Mouse (Mus musculus) CH12.LX (cell line): Measurements from ENCODE around the gene Ush2a. TPM values are rescaled to one million over a fixed set of nuclear protein-coding genes. Genes with fewer than 3 reads are reported as not detected.

ENCODE experiments used
- DNase-seq: peaks from one replicate; pipeline ENCODE4 v3.0.0-alpha.2; 2013; ENCODE audit errors: extremely low read depth
- H3K27ac ChIP-seq: 2 replicates; pipeline ENCODE4 v1.5.1; 2012; ENCODE audit warnings: low read depth, mild to moderate bottlenecking, control low read depth, moderate library complexity; ENCODE audit not compliant: insufficient read depth
- H3K27me3 ChIP-seq: replicated peaks from 2 replicates; pipeline ENCODE3; 2012; ENCODE audit warnings: inconsistent platforms
- H3K36me3 ChIP-seq, 2 experiments: replicated peaks in 1 of 2; 2 replicates each; pipeline versions ENCODE3 to v1.6.1; 2012; ENCODE audit warnings: inconsistent platforms in 1 of 2, low read length in 1 of 2, mild to moderate bottlenecking in 1 of 2, mixed read lengths in 1 of 2, moderate library complexity in 1 of 2; ENCODE audit not compliant: control insufficient read depth in 1 of 2, insufficient read depth in 1 of 2
- H3K4me1 ChIP-seq, 2 experiments: 2 replicates each; pipeline ENCODE4 v1.6.1; 2012; ENCODE audit warnings: inconsistent platforms in 1 of 2, moderate library complexity in 1 of 2; ENCODE audit not compliant: insufficient read depth in 2 of 2, control insufficient read depth in 1 of 2
- H3K4me2 ChIP-seq: 2 replicates; pipeline ENCODE4 v1.6.1; 2012; ENCODE audit warnings: low read depth, mild to moderate bottlenecking, control low read depth; ENCODE audit not compliant: poor library complexity, insufficient read depth, severe bottlenecking
- H3K4me3 ChIP-seq, 3 experiments: fragments of 150-350 bp in 1 of 3; sonication (generic) in 1 of 3; replicated peaks in 1 of 3; 2 replicates each; pipeline versions ENCODE3 to v1.5.1; 2011 to 2012; ENCODE audit warnings: low read depth in 2 of 3, low read length in 2 of 3, mild to moderate bottlenecking in 2 of 3, moderate library complexity in 2 of 3, control low read depth in 1 of 3, improper control_type of control experiment in 1 of 3, inconsistent platforms in 1 of 3, mixed read lengths in 1 of 3; ENCODE audit not compliant: poor library complexity in 1 of 3
- H3K79me2 ChIP-seq: replicated peaks from 2 replicates; pipeline ENCODE4 v1.6.1; 2012; ENCODE audit warnings: mild to moderate bottlenecking, moderate library complexity; ENCODE audit not compliant: control insufficient read depth, poor library complexity, insufficient read depth, severe bottlenecking; ENCODE audit errors: extremely low read depth
- H3K9ac ChIP-seq: 2 replicates; pipeline ENCODE4 v1.6.1; 2012; ENCODE audit warnings: low read depth, mild to moderate bottlenecking, control low read depth, moderate library complexity; ENCODE audit not compliant: insufficient read depth
- H3K9me3 ChIP-seq: replicated peaks from 2 replicates; pipeline ENCODE3; 2012; ENCODE audit warnings: low read length, inconsistent platforms, mixed read lengths
- CHD1 ChIP-seq: IDR thresholded peaks from 2 replicates; pipeline ENCODE4 v1.6.1; 2012; ENCODE audit warnings: low read depth, low read length, improper control_type of control experiment, inconsistent platforms
- CHD2 ChIP-seq: IDR thresholded peaks from 2 replicates; pipeline ENCODE4 v1.6.1; 2011; ENCODE audit warnings: low read length, improper control_type of control experiment
- CTCF ChIP-seq, 2 experiments: IDR thresholded peaks in 1 of 2; conservative IDR thresholded peaks in 1 of 2; 2 replicates each; pipeline ENCODE4 v1.5.1; 2011 to 2012; ENCODE audit warnings: low read depth in 2 of 2, low read length in 2 of 2, improper control_type of control experiment in 1 of 2, inconsistent platforms in 1 of 2, mild to moderate bottlenecking in 1 of 2, moderate library complexity in 1 of 2
- ELF1 ChIP-seq: IDR thresholded peaks from 2 replicates; pipeline ENCODE4 v1.6.1; 2014; ENCODE audit warnings: low read depth, mild to moderate bottlenecking, inconsistent platforms, low read length, improper control_type of control experiment
- HCFC1 ChIP-seq: IDR thresholded peaks from 2 replicates; pipeline ENCODE4 v1.6.1; 2012; ENCODE audit warnings: low read depth, mild to moderate bottlenecking, inconsistent platforms, low read length, improper control_type of control experiment
- JUN ChIP-seq: IDR thresholded peaks from 2 replicates; pipeline ENCODE4 v1.6.1; 2011; ENCODE audit warnings: low read depth, mild to moderate bottlenecking, low read length, improper control_type of control experiment, moderate library complexity; ENCODE audit not compliant: insufficient read depth
- KAT2A ChIP-seq: IDR thresholded peaks from 2 replicates; pipeline ENCODE4 v1.6.1; 2012; ENCODE audit warnings: low read length, improper control_type of control experiment, inconsistent platforms; ENCODE audit not compliant: insufficient replicate concordance
- MAFK ChIP-seq: IDR thresholded peaks from 2 replicates; pipeline ENCODE4 v1.6.1; 2011; ENCODE audit warnings: low read length, improper control_type of control experiment; ENCODE audit not compliant: insufficient replicate concordance
- MAX ChIP-seq: IDR thresholded peaks from 2 replicates; pipeline ENCODE4 v1.6.1; 2011; ENCODE audit warnings: low read length, improper control_type of control experiment
- MAZ ChIP-seq: IDR thresholded peaks from 2 replicates; pipeline ENCODE4 v1.6.1; 2012; ENCODE audit warnings: low read depth, mild to moderate bottlenecking, inconsistent platforms, low read length, improper control_type of control experiment, moderate library complexity
- MEF2A ChIP-seq: IDR thresholded peaks from 2 replicates; pipeline ENCODE4 v1.6.1; 2014; ENCODE audit warnings: low read depth, mild to moderate bottlenecking, inconsistent platforms, low read length, improper control_type of control experiment, borderline replicate concordance
- MYC ChIP-seq: IDR thresholded peaks from 2 replicates; pipeline ENCODE4 v1.6.1; 2011; ENCODE audit warnings: low read depth, mild to moderate bottlenecking, improper control_type of control experiment, low read length
- NRF1 ChIP-seq: IDR thresholded peaks from 2 replicates; pipeline ENCODE4 v1.6.1; 2014; ENCODE audit warnings: low read depth, mild to moderate bottlenecking, inconsistent platforms, low read length, improper control_type of control experiment, moderate library complexity
- PAX5 ChIP-seq: IDR thresholded peaks from 2 replicates; pipeline ENCODE4 v1.6.1; 2012; ENCODE audit warnings: low read length, inconsistent platforms, mixed read lengths
- POLR2A ChIP-seq: IDR thresholded peaks from 2 replicates; pipeline ENCODE4 v1.6.1; 2011; ENCODE audit warnings: low read depth, mild to moderate bottlenecking, improper control_type of control experiment, low read length
- RAD21 ChIP-seq: IDR thresholded peaks from 2 replicates; pipeline ENCODE4 v1.6.1; 2011; ENCODE audit warnings: low read depth, mild to moderate bottlenecking, low read length, improper control_type of control experiment, moderate library complexity
- RCOR1 ChIP-seq: conservative IDR thresholded peaks from 2 replicates; pipeline ENCODE4 v1.6.1; 2012; ENCODE audit warnings: low read depth, mild to moderate bottlenecking, inconsistent platforms, low read length, improper control_type of control experiment
- SIN3A ChIP-seq: IDR thresholded peaks from 2 replicates; pipeline ENCODE4 v1.6.1; 2012; ENCODE audit warnings: low read length, improper control_type of control experiment, inconsistent platforms
- SMC3 ChIP-seq: IDR thresholded peaks from 2 replicates; pipeline ENCODE4 v1.6.1; 2011; ENCODE audit warnings: low read depth, low read length, improper control_type of control experiment
- TBP ChIP-seq: conservative IDR thresholded peaks from 2 replicates; pipeline ENCODE4 v1.6.1; 2011; ENCODE audit warnings: low read depth, low read length, improper control_type of control experiment
- UBTF ChIP-seq: IDR thresholded peaks from 2 replicates; pipeline ENCODE4 v1.6.1; 2012; ENCODE audit warnings: low read depth, mild to moderate bottlenecking, inconsistent platforms, low read length, improper control_type of control experiment, moderate library complexity
- USF2 ChIP-seq: conservative IDR thresholded peaks from 2 replicates; pipeline ENCODE4 v1.6.1; 2011; ENCODE audit warnings: low read depth, low read length, improper control_type of control experiment
- ZC3H11A ChIP-seq: IDR thresholded peaks from 2 replicates; pipeline ENCODE4 v1.6.1; 2012; ENCODE audit warnings: low read depth, mild to moderate bottlenecking, inconsistent platforms, low read length, improper control_type of control experiment
- ZMIZ1 ChIP-seq: IDR thresholded peaks from 2 replicates; pipeline ENCODE4 v1.6.1; 2012; ENCODE audit warnings: low read depth, mild to moderate bottlenecking, inconsistent platforms, low read length, improper control_type of control experiment
- ZNF384 ChIP-seq: IDR thresholded peaks from 2 replicates; pipeline ENCODE4 v1.6.1; 2012; ENCODE audit warnings: low read depth, low read length, improper control_type of control experiment, inconsistent platforms
- dilution Hi-C: fragments of 300-500 bp; cut with MboI; formaldehyde crosslinking; loops from 2 replicates; pipeline ENCODE4 v1.14.3; 2020; ENCODE audit warnings: low sequenced_read_pairs; ENCODE audit not compliant: extremely low pct_unique_long_range_greater_than_20kb, extremely low pct_ligation_motif_present
- in situ Hi-C: fragments of 300-500 bp; cut with MboI; formaldehyde crosslinking; loops from 3 replicates; pipeline ENCODE4 v1.14.3; 2019; ENCODE audit warnings: low sequenced_read_pairs, low pct_ligation_motif_present, low pct_unique_long_range_greater_than_20kb, mixed read lengths
- polyA plus RNA-seq: library from polyadenylated mRNA; unstranded; fragments of >175 nt; gene quantifications from 2 replicates; pipeline ENCODE4 v1.2.1, GENCODE M21; 2012; ENCODE audit warnings: low read depth; ENCODE audit not compliant: insufficient read length
- total RNA-seq, 2 experiments: library from RNA; depleted of rRNA; stranded (reverse); fragments of 300-350 nt in 1 of 2; fragments of >200 nt in 1 of 2; gene quantifications; 2 replicates each; pipeline ENCODE4 v1.2.3; 2012 to 2014

Ush2a gene
- total and polyA plus RNA-seq, 3 experiments, result not detected

DNA sequence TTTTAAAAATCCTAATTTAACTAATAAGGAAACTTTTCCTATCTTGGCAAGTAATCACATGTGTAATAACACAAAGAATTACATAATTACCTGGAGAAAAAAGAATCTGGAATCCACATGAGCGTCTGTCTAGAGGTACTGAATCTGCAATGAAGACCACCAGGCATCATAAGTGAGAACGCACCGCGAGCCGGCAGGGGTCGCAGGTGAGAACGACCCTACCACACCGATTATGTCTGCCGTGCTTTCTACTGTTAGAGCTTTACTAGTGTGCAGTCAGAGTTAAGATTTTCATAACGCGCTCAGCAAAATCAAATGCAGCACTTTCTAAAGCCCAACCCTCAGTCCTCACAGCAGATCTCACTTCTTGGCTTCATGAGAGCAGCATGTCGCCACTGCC lies 740.0 kb downstream of the Ush2a start:
- no peak for DNase-seq
- Histone ChIP-seq H3K4me2 (no peak overlapping the region), H3K9me3 (no peaks in the 10 kb centered on the region), H3K9ac (no peak overlapping the region), H3K4me1 (peaks cover 4 to 30% of the 10 kb centered on the region in 2 experiments; a peak in 3 of 4 replicates), H3K79me2 (peaks cover 7% of the 10 kb centered on the region; the same call in 1 of the 2 replicates), H3K4me3 (no peak overlapping the region), H3K36me3 (peaks cover 28 to 68% of the 10 kb centered on the region in 2 experiments), H3K27ac (no peak overlapping the region), H3K27me3 (no peaks in the 10 kb centered on the region)
- dilution Hi-C loops (no loop called here), in situ Hi-C loops (no loop called here)
- TF ChIP-seq ELF1 (no peak), CHD2 (no peak), TBP (no peak), ZMIZ1 (no peak), PAX5 (no peak), ZNF384 (no peak), MAZ (no peak), CTCF (conservative IDR thresholded peaks at IDR 0.05 in 1 of 2, IDR thresholded peaks at IDR 0.05 in 1 of 2; ENCODE audit: low read depth in 2 of 2, low read length in 2 of 2) (no peak), ZC3H11A (no peak), SMC3 (no peak)

DNA sequence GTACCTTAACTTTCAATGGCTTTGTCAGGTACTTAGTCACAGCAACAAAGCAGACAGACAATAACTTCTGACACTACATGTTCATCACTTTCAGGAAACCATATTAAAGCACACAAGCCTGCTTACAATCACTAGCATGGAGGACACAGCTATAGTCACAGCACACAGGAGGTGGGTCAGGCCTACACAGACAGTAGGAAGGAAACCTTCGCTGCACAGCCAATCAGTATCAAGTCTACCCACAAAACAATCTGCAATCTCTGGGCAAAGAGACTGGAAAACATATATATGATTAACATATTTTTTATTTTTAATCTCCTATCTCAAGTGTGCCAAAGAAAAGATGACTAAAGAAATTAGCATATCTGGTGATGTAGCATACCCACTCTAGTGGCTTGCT lies 743.0 kb downstream of the Ush2a start:
- Histone ChIP-seq H3K27ac (no peak overlapping the region), H3K4me1 (peaks cover 4 to 26% of the 10 kb centered on the region in 2 experiments; a peak in 3 of 4 replicates), H3K4me3 (no peak overlapping the region), H3K9ac (no peak overlapping the region), H3K9me3 (no peaks in the 10 kb centered on the region), H3K4me2 (no peak overlapping the region), H3K79me2 (peaks cover 10% of the 10 kb centered on the region; the same call in 1 of the 2 replicates), H3K36me3 (peaks cover 9 to 42% of the 10 kb centered on the region in 2 experiments), H3K27me3 (no peaks in the 10 kb centered on the region)
- dilution Hi-C loops, result no loop called here
- DNase-seq, result no peak
- in situ Hi-C loops, result no loop called here
- TF ChIP-seq POLR2A, result no peak
- no peak for TF ChIP-seq UBTF
- TF ChIP-seq NRF1, result no peak
- TF ChIP-seq CTCF (conservative IDR thresholded peaks at IDR 0.05 in 1 of 2, IDR thresholded peaks at IDR 0.05 in 1 of 2; ENCODE audit: low read depth in 2 of 2, low read length in 2 of 2), result no peak
- no peak for TF ChIP-seq MEF2A
- TF ChIP-seq RCOR1, result no peak
- no peak for TF ChIP-seq MAFK
- TF ChIP-seq CHD1, result no peak
- no peak for TF ChIP-seq MAX
- no peak for TF ChIP-seq CHD2
- no peak for TF ChIP-seq TBP
- no peak for TF ChIP-seq HCFC1
- no peak for TF ChIP-seq MYC
- no peak for TF ChIP-seq SMC3
- TF ChIP-seq JUN, result no peak
- no peak for TF ChIP-seq RAD21
- TF ChIP-seq USF2, result no peak
- no peak for TF ChIP-seq SIN3A
- TF ChIP-seq MAZ, result no peak
- TF ChIP-seq KAT2A, result no peak
- TF ChIP-seq, all 38 proteins: peak for 0
